Mouse (Mus musculus): ENCODE data around the gene Tmbim1. TPM values are rescaled to one million over a fixed set of nuclear protein-coding genes. Genes with fewer than 3 reads are reported as not detected.
"Not testable (repeated sequence)": the region's sequence is repeated elsewhere in the genome, so short reads cannot be mapped to it uniquely, and the experiment has no call there.

The Tmbim1 gene
- total RNA-seq, 2 experiments from 2014 or later, result 10.5 to 11.6 TPM

- no peak for DNase-seq (ENCODE audit: low spot score in 2 of 2)
Measured at GRCm38 (mm10) chr1:74329899-74330431, 24.5 kb upstream of the Tmbim1 start.

- not testable (repeated sequence) for DNase-seq (ENCODE audit: low spot score in 2 of 2)
Measured at GRCm38 (mm10) chr1:74326916-74327315, 21.5 kb upstream of the Tmbim1 start.

GRCm38 (mm10) chr1:74321396-74321795, 16.0 kb upstream of the Tmbim1 start:
- DNase-seq (ENCODE audit: low spot score in 2 of 2), result no peak

GRCm38 (mm10) chr1:74318711-74319110, 13.3 kb upstream of the Tmbim1 start:
- no peak for DNase-seq (ENCODE audit: low spot score in 2 of 2)

GRCm38 (mm10) chr1:74316114-74316827, 10.8 kb upstream of the Tmbim1 start:
- DNase-seq (ENCODE audit: low spot score in 2 of 2), result no peak

GRCm38 (mm10) chr1:74314796-74315195, 9.4 kb upstream of the Tmbim1 start:
- DNase-seq (ENCODE audit: low spot score in 2 of 2), result no peak

- DNase-seq (ENCODE audit: low spot score in 2 of 2), result peak; percentile 60 to 74
Measured at GRCm38 (mm10) chr1:74313049-74313692, 7.7 kb upstream of the Tmbim1 start.

- DNase-seq (ENCODE audit: low spot score in 2 of 2), result no peak
Measured at GRCm38 (mm10) chr1:74309767-74310166, 4.3 kb upstream of the Tmbim1 start.

- DNase-seq (ENCODE audit: low spot score in 2 of 2), result no peak
Measured at GRCm38 (mm10) chr1:74308001-74308964, 2.9 kb upstream of the Tmbim1 start.

GRCm38 (mm10) chr1:74307146-74307545, 1.7 kb upstream of the Tmbim1 start:
- no peak for DNase-seq (ENCODE audit: low spot score in 2 of 2)

GRCm38 (mm10) chr1:74304946-74305345, 476 bp downstream of the Tmbim1 start:
- DNase-seq (ENCODE audit: low spot score in 2 of 2), result no peak

- DNase-seq (ENCODE audit: low spot score in 2 of 2), result no peak
Measured at GRCm38 (mm10) chr1:74304339-74304790, 1.1 kb downstream of the Tmbim1 start.

- DNase-seq (ENCODE audit: low spot score in 2 of 2), result peak; percentile 49 to 66
Measured at GRCm38 (mm10) chr1:74303509-74304338, 1.7 kb downstream of the Tmbim1 start.

GRCm38 (mm10) chr1:74302835-74303234, 2.6 kb downstream of the Tmbim1 start:
- DNase-seq (ENCODE audit: low spot score in 2 of 2), result no peak

GRCm38 (mm10) chr1:74302229-74302628, 3.2 kb downstream of the Tmbim1 start:
- no peak for DNase-seq (ENCODE audit: low spot score in 2 of 2)

GRCm38 (mm10) chr1:74300347-74301110, 4.9 kb downstream of the Tmbim1 start:
- DNase-seq (ENCODE audit: low spot score in 2 of 2), result no peak

- no peak for DNase-seq (ENCODE audit: low spot score in 2 of 2)
Measured at GRCm38 (mm10) chr1:74298996-74299395, 6.4 kb downstream of the Tmbim1 start.

GRCm38 (mm10) chr1:74298157-74298750, 7.2 kb downstream of the Tmbim1 start:
- DNase-seq (ENCODE audit: low spot score in 2 of 2), result no peak

- DNase-seq (ENCODE audit: low spot score in 2 of 2), result no peak
Measured at GRCm38 (mm10) chr1:74297269-74297668, 8.2 kb downstream of the Tmbim1 start.

Data from layer of hippocampus, postnatal 10 days (tissue).